Mouse (Mus musculus) heart, embryonic 16.5 days (tissue): Measurements from ENCODE around the gene Map2. TPM values are rescaled to one million over a fixed set of nuclear protein-coding genes. Genes with fewer than 3 reads are reported as not detected.

Experiments
- ATAC-seq: fragments of 200-750 bp; cut with Nextera tagmentation; replicated peaks from 2 replicates; pipeline ENCODE4 v1.8.0; 2017; ENCODE audit warnings: moderate number of reproducible peaks; ENCODE audit not compliant: insufficient read depth, low FRiP score; ENCODE audit errors: extremely low read depth
- H3K27ac ChIP-seq: fragments of 300-500 bp; sonication (generic); 2 replicates; pipeline ENCODE4 v1.5.1; 2014; ENCODE audit warnings: mild to moderate bottlenecking, low read length, control low read depth, moderate library complexity
- H3K27me3 ChIP-seq: fragments of 300-500 bp; sonication (generic); 2 replicates; pipeline ENCODE4 v1.6.1; 2014; ENCODE audit warnings: low read length, mixed read lengths; ENCODE audit not compliant: control insufficient read depth, insufficient read depth
- H3K36me3 ChIP-seq: fragments of 300-500 bp; sonication (generic); 2 replicates; pipeline ENCODE4 v1.6.1; 2014; ENCODE audit not compliant: control insufficient read depth, insufficient read depth
- H3K4me1 ChIP-seq: fragments of 300-500 bp; sonication (generic); 2 replicates; pipeline ENCODE4 v1.6.1; 2014; ENCODE audit warnings: low read length, mixed read lengths; ENCODE audit not compliant: control insufficient read depth, insufficient read depth
- H3K4me2 ChIP-seq: fragments of 300-500 bp; sonication (generic); 2 replicates; pipeline ENCODE4 v1.6.1; 2014; ENCODE audit warnings: low read depth, mild to moderate bottlenecking, control low read depth, low read length
- H3K4me3 ChIP-seq: fragments of 300-500 bp; sonication (generic); 2 replicates; pipeline ENCODE4 v1.5.1; 2014; ENCODE audit warnings: mild to moderate bottlenecking, control low read depth, low read length
- H3K9ac ChIP-seq: fragments of 300-500 bp; sonication (generic); 2 replicates; pipeline ENCODE4 v1.6.1; 2014; ENCODE audit warnings: low read length, control low read depth
- H3K9me3 ChIP-seq: fragments of 300-500 bp; sonication (generic); replicated peaks from 2 replicates; pipeline ENCODE4 v1.6.1; 2016; ENCODE audit warnings: low read length; ENCODE audit not compliant: control insufficient read depth
- WGBS: fragments of 180-500 bp; shearing (Covaris S2); extraction: QIAGEN DNeasy Blood & Tissue Kit; methylation state at CpG from one replicate; pipeline ENCODE4 v1.1.7; 2014; 5-methylcytosine and 5-hydroxymethylcytosine counted together
- polyA plus RNA-seq: library from polyadenylated mRNA; unstranded; fragments of >200 nt; fragmentation: Nextera tagmentation; extraction: Ambion mirVana; gene quantifications from 2 replicates; pipeline ENCODE4 v1.2.1, GENCODE M21; 2015

Map2 gene
- polyA plus RNA-seq, 1 experiment from 2014 or later = 3.4 TPM

GRCm38 (mm10) chr1:66164648-66165047 lies 10.4 kb upstream of the Map2 start:
- Histone ChIP-seq H3K9ac (no peak overlapping the region), H3K9me3 (no peaks in the 10 kb centered on the region), H3K36me3 (no peaks in the 10 kb centered on the region), H3K4me3 (no peak overlapping the region), H3K4me2 (no peak overlapping the region), H3K27me3 (no peaks in the 10 kb centered on the region), H3K27ac (no peak overlapping the region), H3K4me1 (no peaks in the 10 kb centered on the region)
- 59% methylated on average over 2 of the region's 2 CpGs for WGBS
- ATAC-seq = no peak

GRCm38 (mm10) chr1:66168722-66169121 lies 6.4 kb upstream of the Map2 start:
- Histone ChIP-seq H3K36me3 (no peaks in the 10 kb centered on the region), H3K9me3 (no peaks in the 10 kb centered on the region), H3K27ac (no peak overlapping the region), H3K4me3 (no peak overlapping the region), H3K4me2 (no peak overlapping the region), H3K27me3 (no peaks in the 10 kb centered on the region), H3K4me1 (no peaks in the 10 kb centered on the region), H3K9ac (no peak overlapping the region)
- 58% methylated on average over 5 of the region's 5 CpGs for WGBS
- no peak for ATAC-seq

GRCm38 (mm10) chr1:66172127-66172526 lies 2.9 kb upstream of the Map2 start:
- Histone ChIP-seq H3K9me3 (no peaks in the 10 kb centered on the region), H3K4me1 (peaks cover 3% of the 10 kb centered on the region; the same call in 1 of the 2 replicates), H3K9ac (no peak overlapping the region), H3K4me3 (no peak overlapping the region), H3K27ac (no peak overlapping the region), H3K27me3 (no peaks in the 10 kb centered on the region), H3K4me2 (no peak overlapping the region), H3K36me3 (no peaks in the 10 kb centered on the region)
- no peak for ATAC-seq
- 89% methylated on average over 3 of the region's 3 CpGs for WGBS

- no peak for ATAC-seq
- no peaks in the 10 kb centered on the region for H3K27me3 ChIP-seq
- H3K4me1 ChIP-seq = peaks cover 3% of the 10 kb centered on the region; the same call in 1 of the 2 replicates
- H3K9ac ChIP-seq = no peak overlapping the region
- no peak overlapping the region for H3K4me3 ChIP-seq
- H3K36me3 ChIP-seq = no peaks in the 10 kb centered on the region
- no peak overlapping the region for H3K27ac ChIP-seq
- no peaks in the 10 kb centered on the region for H3K9me3 ChIP-seq
- no peak overlapping the region for H3K4me2 ChIP-seq
- WGBS = 45% methylated on average over 5 of the region's 5 CpGs
These were observed 1.4 kb upstream of the Map2 start for GRCm38 (mm10) chr1:66173630-66174029.

- Histone ChIP-seq H3K4me2 (peak overlapping the region; percentile 94), H3K36me3 (no peaks in the 10 kb centered on the region), H3K4me1 (peaks cover 3% of the 10 kb centered on the region; the same call in 1 of the 2 replicates), H3K9me3 (no peaks in the 10 kb centered on the region), H3K9ac (no peak overlapping the region), H3K27ac (no peak overlapping the region), H3K4me3 (peak overlapping the region; percentile 68; the same call in 1 of the 2 replicates), H3K27me3 (no peaks in the 10 kb centered on the region)
- ATAC-seq = no peak
- WGBS = 33% methylated on average over 9 of the region's 9 CpGs
These were observed 1.2 kb downstream of the Map2 start for GRCm38 (mm10) chr1:66176012-66176837.

- no peak for ATAC-seq
- WGBS = 64% methylated on average over 2 of the region's 2 CpGs
- Histone ChIP-seq H3K27me3 (no peaks in the 10 kb centered on the region), H3K4me3 (no peak overlapping the region), H3K9me3 (no peaks in the 10 kb centered on the region), H3K4me2 (no peak overlapping the region), H3K4me1 (peaks cover 3% of the 10 kb centered on the region; the same call in 1 of the 2 replicates), H3K27ac (no peak overlapping the region), H3K36me3 (no peaks in the 10 kb centered on the region), H3K9ac (no peak overlapping the region)
These were observed 1.7 kb downstream of the Map2 start for GRCm38 (mm10) chr1:66176838-66177105.

- no peaks in the 10 kb centered on the region for H3K9me3 ChIP-seq
- H3K4me3 ChIP-seq = no peak overlapping the region
- H3K27ac ChIP-seq = no peak overlapping the region
- 47% methylated on average over 4 of the region's 4 CpGs for WGBS
- no peak overlapping the region for H3K4me2 ChIP-seq
- H3K27me3 ChIP-seq = no peaks in the 10 kb centered on the region
- no peak overlapping the region for H3K9ac ChIP-seq
- no peak for ATAC-seq
- H3K36me3 ChIP-seq = no peaks in the 10 kb centered on the region
- peaks cover 3% of the 10 kb centered on the region; the same call in 1 of the 2 replicates for H3K4me1 ChIP-seq
These were observed 2.6 kb downstream of the Map2 start for GRCm38 (mm10) chr1:66177489-66178170.

GRCm38 (mm10) chr1:66187016-66187681 lies 12.1 kb downstream of the Map2 start:
- Histone ChIP-seq H3K9me3 (no peaks in the 10 kb centered on the region), H3K9ac (no peak overlapping the region), H3K36me3 (no peaks in the 10 kb centered on the region), H3K4me1 (no peaks in the 10 kb centered on the region), H3K4me2 (no peak overlapping the region), H3K27ac (no peak overlapping the region), H3K4me3 (no peak overlapping the region), H3K27me3 (no peaks in the 10 kb centered on the region)
- ATAC-seq = no peak
- WGBS = 73% methylated on average over 12 of the region's 12 CpGs

- ATAC-seq = no peak
- Histone ChIP-seq H3K36me3 (no peaks in the 10 kb centered on the region), H3K4me2 (no peak overlapping the region), H3K9me3 (no peaks in the 10 kb centered on the region), H3K27me3 (no peaks in the 10 kb centered on the region), H3K4me3 (no peak overlapping the region), H3K9ac (no peak overlapping the region), H3K4me1 (no peaks in the 10 kb centered on the region), H3K27ac (no peak overlapping the region)
- 90% methylated on average over 1 of the region's 1 CpGs for WGBS
These were observed 17.3 kb downstream of the Map2 start for GRCm38 (mm10) chr1:66192401-66192800.
